Mouse (Mus musculus) ES-Bruce4 (cell line): Measurements from ENCODE around the gene Rbbp6.

Experiments used
- CTCF ChIP-seq: IDR thresholded peaks from one replicate; pipeline ENCODE4 v1.8.1; 2011; ENCODE audit warnings: low read depth, low read length
- POLR2A ChIP-seq: IDR thresholded peaks from one replicate; pipeline ENCODE4 v1.8.1; 2011; ENCODE audit warnings: low read length; ENCODE audit not compliant: insufficient read depth

DNA sequence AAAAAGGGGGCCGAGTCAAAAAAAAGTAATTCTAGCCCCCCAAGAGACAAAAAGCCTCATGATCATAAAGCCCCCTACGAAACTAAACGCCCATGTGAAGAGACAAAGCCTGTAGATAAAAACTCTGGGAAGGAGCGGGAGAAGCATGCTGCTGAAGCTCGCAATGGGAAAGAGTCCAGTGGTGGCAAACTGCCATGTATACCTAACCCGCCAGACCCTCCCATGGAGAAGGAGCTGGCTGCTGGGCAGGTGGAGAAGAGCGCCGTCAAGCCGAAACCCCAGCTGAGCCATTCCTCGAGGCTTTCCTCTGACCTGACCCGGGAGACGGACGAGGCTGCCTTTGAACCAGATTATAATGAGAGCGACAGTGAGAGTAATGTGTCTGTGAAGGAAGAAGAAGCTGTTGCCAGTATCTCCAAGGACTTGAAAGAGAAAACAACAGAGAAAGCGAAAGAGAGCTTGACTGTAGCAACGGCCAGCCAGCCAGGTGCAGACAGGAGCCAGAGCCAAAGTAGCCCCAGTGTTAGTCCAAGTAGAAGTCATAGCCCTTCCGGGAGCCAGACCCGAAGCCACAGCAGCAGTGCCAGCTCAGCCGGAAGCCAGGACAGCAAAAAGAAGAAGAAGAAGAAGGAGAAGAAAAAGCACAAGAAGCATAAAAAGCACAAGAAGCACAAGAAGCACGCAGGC lies 36.0 kb downstream of the Rbbp6 start:
- TF ChIP-seq CTCF = no peak
- TF ChIP-seq POLR2A = no peak
